Mouse (Mus musculus): ENCODE measurements at regions not wholly inside any gene's neighbourhood (a gene's known extent, or its start where the extent isn't known, plus 50 kb on each side); places are given as distances from the start of the nearest gene placed in this dataset.

GRCm38 (mm10) chr12:12446281-12446680 lies 184.3 kb downstream of the Fam49a start:
- peak; percentile 61 for DNase-seq (ENCODE audit: extremely low read depth, low read depth, low spot score)

- no peak for DNase-seq (ENCODE audit: extremely low read depth, low read depth, low spot score)
These were observed 180.9 kb downstream of the Fam49a start for GRCm38 (mm10) chr12:12442872-12443271.

GRCm38 (mm10) chr12:12436379-12436778 lies 174.4 kb downstream of the Fam49a start:
- DNase-seq (ENCODE audit: extremely low read depth, low read depth, low spot score): no peak

- DNase-seq (ENCODE audit: extremely low read depth, low read depth, low spot score): no peak
These were observed 170.7 kb downstream of the Fam49a start for GRCm38 (mm10) chr12:12432597-12432996.

Measured in fat pad, adult 2 months (tissue).